Mouse (Mus musculus) kidney, adult 2 months (tissue): ENCODE measurements around the gene B3galnt2.

ENCODE experiments used
- CTCF ChIP-seq: fragments of 200-500 bp; conservative IDR thresholded peaks from 2 replicates; pipeline ENCODE4 v1.5.1; 2011; ENCODE audit warnings: low read depth, mild to moderate bottlenecking, control low read depth, low read length, moderate library complexity, mixed read lengths; ENCODE audit not compliant: insufficient read depth, insufficient read length
- POLR2A ChIP-seq: fragments of 200-500 bp; IDR thresholded peaks from one replicate; pipeline ENCODE4 v1.6.1; 2011; ENCODE audit warnings: low read depth, low read length, control low read depth

GRCm38 (mm10) chr13:14035875-14036630, 81.8 kb downstream of the B3galnt2 start:
- TF ChIP-seq POLR2A: no peak
- no peak for TF ChIP-seq CTCF
